Mouse (Mus musculus): Measurements from ENCODE around the gene Lima1. TPM values are rescaled to one million over a fixed set of nuclear protein-coding genes. Genes with fewer than 3 reads are reported as not detected.
A peak's percentile ranks its signal among the peaks of the same experiment; 100 is the strongest.
"Not testable (repeated sequence)": the region's sequence is repeated elsewhere in the genome, so short reads cannot be mapped to it uniquely, and the experiment has no call there.

Gene Lima1
- total RNA-seq, 1 experiment from 2014 or later: 6.5 TPM

DNA sequence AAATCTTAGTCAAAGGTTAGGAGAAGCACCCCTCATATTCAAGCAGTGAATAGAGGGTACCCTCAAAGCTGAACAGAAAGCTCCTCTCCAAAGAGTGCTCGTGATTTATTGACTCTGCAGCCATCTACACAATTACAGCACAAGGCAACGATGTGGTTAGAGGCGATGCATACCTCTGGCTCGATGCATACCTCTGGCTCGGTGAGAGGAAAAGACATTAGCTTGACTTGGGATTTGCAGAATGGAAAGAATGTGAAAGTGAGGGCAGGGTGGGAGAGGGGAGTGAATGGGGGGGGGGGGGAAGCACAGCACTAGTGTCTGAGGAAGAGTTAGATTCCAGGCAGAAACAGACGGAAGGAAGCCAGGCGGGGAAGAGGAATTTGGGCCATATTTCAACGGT lies 27.3 kb downstream of the Lima1 start:
- no peak for ATAC-seq (replicated peaks in 1 of 2; ENCODE audit: insufficient read depth in 1 of 2, low FRiP score in 2 of 2, low TSS enrichment in 1 of 2, low read depth in 1 of 2, poor library complexity in 2 of 2, severe bottlenecking in 2 of 2)

DNA sequence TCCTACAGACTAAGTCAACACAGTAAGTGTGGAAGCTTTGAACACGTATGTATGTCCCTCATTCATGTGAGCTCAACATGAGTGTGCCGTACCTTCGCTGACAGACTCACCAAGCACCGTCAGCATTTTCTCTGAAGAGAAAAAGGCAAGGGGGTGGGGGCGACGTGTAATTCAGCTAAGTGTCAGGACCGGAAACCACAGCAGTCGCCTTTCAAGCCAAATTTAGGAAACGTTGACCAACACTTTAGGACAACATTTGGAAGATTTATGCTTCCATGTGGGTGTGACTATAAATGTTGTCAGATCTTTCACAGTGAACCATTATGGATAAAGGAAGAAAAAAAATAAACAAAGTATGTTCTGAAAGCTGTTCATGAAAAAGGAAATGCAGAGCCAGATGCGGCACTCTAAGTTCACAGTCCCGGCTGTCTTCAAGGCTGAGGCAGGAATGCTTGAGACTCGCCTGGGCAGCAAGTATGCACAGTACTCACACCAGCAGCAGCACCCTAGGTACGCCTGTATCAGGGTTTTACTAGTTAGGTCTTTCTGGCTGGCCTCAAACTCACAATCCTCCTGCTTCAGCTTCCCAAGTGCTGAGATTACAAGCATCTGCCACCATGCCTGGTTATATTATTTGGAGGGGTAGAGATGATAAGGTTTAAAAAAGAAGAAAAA lies 27.9 kb downstream of the Lima1 start:
- ATAC-seq (replicated peaks in 1 of 2; ENCODE audit: insufficient read depth in 1 of 2, low FRiP score in 2 of 2, low TSS enrichment in 1 of 2, low read depth in 1 of 2, poor library complexity in 2 of 2, severe bottlenecking in 2 of 2): peak; percentile 49 to 53; a peak in 3 of 4 replicates

- ATAC-seq (replicated peaks in 1 of 2; ENCODE audit: insufficient read depth in 1 of 2, low FRiP score in 2 of 2, low TSS enrichment in 1 of 2, low read depth in 1 of 2, poor library complexity in 2 of 2, severe bottlenecking in 2 of 2): peak; percentile 37 to 45; a peak in 2 of 4 replicates
These were observed 28.6 kb downstream of the Lima1 start for GRCm38 (mm10) chr15:99846633-99847032.

DNA sequence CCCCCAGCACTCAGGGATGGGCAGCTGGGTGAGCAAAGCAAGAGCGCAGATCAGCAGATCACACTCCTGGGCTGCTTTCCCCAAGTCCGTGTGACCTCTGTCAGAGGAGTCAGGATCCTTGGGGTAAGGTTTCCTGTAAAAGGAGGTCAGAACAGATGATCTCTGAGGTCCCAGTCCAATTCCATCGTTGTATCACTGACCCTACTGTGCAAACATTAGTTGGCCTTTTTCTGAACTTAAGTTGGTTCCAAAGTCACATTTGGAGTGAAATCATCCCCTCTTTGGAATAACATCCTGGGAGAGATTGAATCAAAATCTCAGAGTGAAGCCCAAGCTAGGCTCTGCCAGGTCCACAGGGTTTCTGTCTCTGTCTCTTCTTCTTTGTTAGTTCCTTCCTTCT lies 31.4 kb downstream of the Lima1 start:
- no peak for ATAC-seq (replicated peaks in 1 of 2; ENCODE audit: insufficient read depth in 1 of 2, low FRiP score in 2 of 2, low TSS enrichment in 1 of 2, low read depth in 1 of 2, poor library complexity in 2 of 2, severe bottlenecking in 2 of 2)

- ATAC-seq (replicated peaks in 1 of 2; ENCODE audit: insufficient read depth in 1 of 2, low FRiP score in 2 of 2, low TSS enrichment in 1 of 2, low read depth in 1 of 2, poor library complexity in 2 of 2, severe bottlenecking in 2 of 2): 0 out of 4 replicates have a peak, but pooled peaks of 1 of the 2 experiments have one; percentile 29
These were observed 35.3 kb downstream of the Lima1 start for GRCm38 (mm10) chr15:99839910-99840309.

- no peak for ATAC-seq (replicated peaks in 1 of 2; ENCODE audit: insufficient read depth in 1 of 2, low FRiP score in 2 of 2, low TSS enrichment in 1 of 2, low read depth in 1 of 2, poor library complexity in 2 of 2, severe bottlenecking in 2 of 2)
These were observed 36.0 kb downstream of the Lima1 start for GRCm38 (mm10) chr15:99839165-99839840.

GRCm38 (mm10) chr15:99837561-99837960 lies 37.7 kb downstream of the Lima1 start:
- ATAC-seq (replicated peaks in 1 of 2; ENCODE audit: insufficient read depth in 1 of 2, low FRiP score in 2 of 2, low TSS enrichment in 1 of 2, low read depth in 1 of 2, poor library complexity in 2 of 2, severe bottlenecking in 2 of 2): no peak

DNA sequence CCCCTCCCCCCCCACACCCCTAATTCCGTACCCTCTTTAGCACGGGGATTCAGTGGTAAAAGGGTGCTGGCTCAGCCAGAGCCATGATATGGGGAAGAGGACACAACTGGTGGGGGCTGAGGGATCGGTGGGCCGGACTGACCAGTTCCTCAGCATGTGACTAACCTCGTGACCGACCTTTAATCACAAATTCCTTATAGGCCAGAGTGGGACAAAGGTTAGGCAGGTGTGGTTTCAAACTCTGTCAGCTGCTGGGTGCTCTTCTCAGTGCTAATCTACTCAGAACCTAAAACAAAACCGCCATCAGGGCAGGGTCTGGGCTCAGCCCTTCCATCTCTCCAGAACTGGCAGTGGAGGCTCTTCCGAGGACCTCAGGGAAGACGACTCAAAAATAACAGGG lies 40.1 kb downstream of the Lima1 start:
- 0 out of 4 replicates have a peak, but pooled peaks of 1 of the 2 experiments have one; percentile 7 for ATAC-seq (replicated peaks in 1 of 2; ENCODE audit: insufficient read depth in 1 of 2, low FRiP score in 2 of 2, low TSS enrichment in 1 of 2, low read depth in 1 of 2, poor library complexity in 2 of 2, severe bottlenecking in 2 of 2)

DNA sequence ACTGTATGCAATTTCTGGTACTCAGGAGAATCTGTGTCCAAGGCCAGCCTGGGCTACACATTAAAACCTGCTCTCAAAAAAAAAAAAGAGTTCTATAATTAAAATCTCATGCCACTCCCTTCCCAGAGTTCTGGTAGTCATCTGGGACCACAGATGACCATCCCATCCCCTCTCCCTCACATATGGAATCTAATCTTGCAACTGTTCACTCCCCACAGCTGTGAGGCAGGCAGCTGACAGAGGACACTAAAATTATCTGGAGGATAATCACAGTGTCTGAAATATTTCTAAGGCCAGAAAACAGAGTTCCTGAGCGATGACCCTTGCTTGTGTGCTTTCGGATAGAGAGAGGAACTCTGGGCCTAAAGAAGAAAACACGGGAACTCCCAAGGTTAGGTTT lies 40.6 kb downstream of the Lima1 start:
- no peak for ATAC-seq (replicated peaks in 1 of 2; ENCODE audit: insufficient read depth in 1 of 2, low FRiP score in 2 of 2, low TSS enrichment in 1 of 2, low read depth in 1 of 2, poor library complexity in 2 of 2, severe bottlenecking in 2 of 2)

- ATAC-seq (replicated peaks in 1 of 2; ENCODE audit: insufficient read depth in 1 of 2, low FRiP score in 2 of 2, low TSS enrichment in 1 of 2, low read depth in 1 of 2, poor library complexity in 2 of 2, severe bottlenecking in 2 of 2): no peak
These were observed 41.4 kb downstream of the Lima1 start for GRCm38 (mm10) chr15:99833648-99834454.

- ATAC-seq (replicated peaks in 1 of 2; ENCODE audit: insufficient read depth in 1 of 2, low FRiP score in 2 of 2, low TSS enrichment in 1 of 2, low read depth in 1 of 2, poor library complexity in 2 of 2, severe bottlenecking in 2 of 2): no peak
These were observed 43.7 kb downstream of the Lima1 start for GRCm38 (mm10) chr15:99831535-99831934.

GRCm38 (mm10) chr15:99828061-99828460 lies 47.2 kb downstream of the Lima1 start:
- ATAC-seq (replicated peaks in 1 of 2; ENCODE audit: insufficient read depth in 1 of 2, low FRiP score in 2 of 2, low TSS enrichment in 1 of 2, low read depth in 1 of 2, poor library complexity in 2 of 2, severe bottlenecking in 2 of 2): no peak

DNA sequence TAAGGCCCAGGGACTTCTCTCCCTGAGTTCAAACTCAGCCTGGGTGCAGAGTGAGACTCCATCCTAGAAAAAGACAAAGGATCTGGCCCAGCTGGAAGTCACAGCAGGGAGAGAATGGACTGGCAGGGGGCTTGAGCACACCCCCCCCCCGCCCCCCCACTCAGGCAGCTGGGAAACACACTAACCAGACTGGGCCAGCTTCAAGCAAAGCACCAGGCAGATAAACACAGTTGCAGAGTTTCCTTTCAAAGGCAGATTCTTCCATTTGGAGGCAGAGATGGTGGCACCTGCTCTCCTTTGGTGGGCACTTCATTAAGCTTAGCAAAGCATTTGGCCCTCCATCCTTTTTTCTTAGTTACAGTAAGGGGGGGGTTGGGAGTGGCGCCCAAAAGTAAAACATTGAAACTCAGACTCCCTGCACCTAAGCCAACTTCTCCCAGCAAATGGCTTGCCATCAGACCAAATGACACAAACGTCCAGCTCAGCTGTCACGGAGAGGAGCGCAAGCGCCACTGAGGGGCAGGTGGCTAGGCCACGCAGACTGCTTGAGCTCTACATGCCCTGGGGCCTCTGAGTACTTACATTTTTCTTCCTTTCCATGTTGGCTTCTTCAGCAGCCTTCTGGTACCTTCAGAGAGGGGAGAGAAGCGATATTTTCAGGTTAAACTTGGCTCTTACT lies 48.9 kb downstream of the Lima1 start:
- ATAC-seq (replicated peaks in 1 of 2; ENCODE audit: insufficient read depth in 1 of 2, low FRiP score in 2 of 2, low TSS enrichment in 1 of 2, low read depth in 1 of 2, poor library complexity in 2 of 2, severe bottlenecking in 2 of 2): no peak

GRCm38 (mm10) chr15:99825211-99825610 lies 50.0 kb downstream of the Lima1 start:
- no peak for ATAC-seq (replicated peaks in 1 of 2; ENCODE audit: insufficient read depth in 1 of 2, low FRiP score in 2 of 2, low TSS enrichment in 1 of 2, low read depth in 1 of 2, poor library complexity in 2 of 2, severe bottlenecking in 2 of 2)

DNA sequence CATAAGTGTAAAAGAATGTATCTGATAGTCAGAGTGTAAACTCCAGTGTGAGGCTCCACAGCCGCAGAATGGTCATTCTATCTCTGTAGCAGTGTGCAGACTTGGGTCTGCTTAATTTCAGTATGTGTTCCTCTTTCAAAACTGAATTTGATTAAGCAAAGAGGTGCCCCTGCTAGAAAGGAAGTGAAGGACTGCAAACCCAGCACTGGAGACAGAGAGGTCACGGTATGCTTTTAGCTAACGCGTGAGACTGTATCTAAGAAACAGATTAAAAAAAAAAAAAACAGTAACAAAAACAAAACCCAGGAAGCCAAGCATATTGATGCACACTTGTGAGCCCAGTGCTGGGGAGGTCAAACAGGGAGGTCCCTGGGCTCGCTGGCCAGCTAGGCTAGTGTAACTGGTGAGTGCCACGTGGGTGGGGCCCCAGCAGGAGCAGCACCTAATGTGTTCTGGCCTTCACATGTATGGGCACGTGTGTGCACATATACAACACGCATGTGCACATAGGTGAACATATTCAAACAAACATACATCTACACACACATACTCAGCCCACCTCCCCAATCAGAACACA lies 51.8 kb downstream of the Lima1 start:
- 0 out of 4 replicates have a peak, but pooled peaks of 1 of the 2 experiments have one; percentile 42 for ATAC-seq (replicated peaks in 1 of 2; ENCODE audit: insufficient read depth in 1 of 2, low FRiP score in 2 of 2, low TSS enrichment in 1 of 2, low read depth in 1 of 2, poor library complexity in 2 of 2, severe bottlenecking in 2 of 2)

- ATAC-seq (replicated peaks in 1 of 2; ENCODE audit: insufficient read depth in 1 of 2, low FRiP score in 2 of 2, low TSS enrichment in 1 of 2, low read depth in 1 of 2, poor library complexity in 2 of 2, severe bottlenecking in 2 of 2): not testable (repeated sequence)
These were observed 52.8 kb downstream of the Lima1 start for GRCm38 (mm10) chr15:99822501-99822900.

GRCm38 (mm10) chr15:99819621-99820279 lies 55.5 kb downstream of the Lima1 start:
- ATAC-seq (replicated peaks in 1 of 2; ENCODE audit: insufficient read depth in 1 of 2, low FRiP score in 2 of 2, low TSS enrichment in 1 of 2, low read depth in 1 of 2, poor library complexity in 2 of 2, severe bottlenecking in 2 of 2): peak in 1 of 2 experiments; percentile 45; a peak in 1 of 4 replicates

Data from hematopoietic stem cell, adult 5-6 weeks (primary cell).